Mouse (Mus musculus): ENCODE results near the gene Ddx21.

GRCm38 (mm10) chr10:62600056-62600455, 2.0 kb downstream of the Ddx21 start:
- no peak for TF ChIP-seq CTCF (IDR thresholded peaks at IDR 0.05)
- no peak for TF ChIP-seq EP300 (IDR thresholded peaks at IDR 0.05)
